Mouse (Mus musculus) C2C12 (cell line): ENCODE results near the gene Nuak2. TPM values are rescaled to one million over a fixed set of nuclear protein-coding genes. Genes with fewer than 3 reads are reported as not detected.

Experiments used
- H3K27me3 ChIP-seq: one replicate; pipeline ENCODE4 v1.6.1; 2011; ENCODE audit not compliant: control insufficient read depth, insufficient read depth, insufficient read length
- H3K36me3 ChIP-seq: one replicate; pipeline ENCODE4 v1.6.1; 2011; ENCODE audit not compliant: control insufficient read depth, insufficient read depth
- H3K4me3 ChIP-seq: one replicate; pipeline ENCODE4 v1.5.1; 2011; ENCODE audit warnings: mild to moderate bottlenecking, control low read depth; ENCODE audit not compliant: poor library complexity, insufficient read depth, severe bottlenecking
- H3K79me2 ChIP-seq: one replicate; pipeline ENCODE4 v1.6.1; 2011; ENCODE audit not compliant: control insufficient read depth, insufficient read depth
- H3K79me3 ChIP-seq: one replicate; pipeline ENCODE4 v1.6.1; 2011; ENCODE audit warnings: low read depth, control low read depth
- H3ac ChIP-seq: one replicate; pipeline ENCODE3; 2011; ENCODE audit warnings: low read depth; ENCODE audit not compliant: control insufficient read depth, insufficient read length
- CEBPB ChIP-seq: IDR thresholded peaks from one replicate; pipeline ENCODE4 v1.6.1; 2011; ENCODE audit warnings: low read depth, mild to moderate bottlenecking, control low read depth, moderate library complexity
- CTCF ChIP-seq: IDR thresholded peaks from one replicate; pipeline ENCODE4 v1.5.1; 2011; ENCODE audit not compliant: control insufficient read depth, insufficient read depth, insufficient read length
- FOSL1 ChIP-seq: IDR thresholded peaks from one replicate; pipeline ENCODE4 v1.8.0; 2011; ENCODE audit warnings: mild to moderate bottlenecking, low read length; ENCODE audit not compliant: poor library complexity, insufficient read depth, severe bottlenecking
- MAX ChIP-seq: IDR thresholded peaks from one replicate; pipeline ENCODE4 v1.6.1; 2011; ENCODE audit warnings: mild to moderate bottlenecking, control low read depth
- MYOD1 ChIP-seq: IDR thresholded peaks from one replicate; pipeline ENCODE4 v1.6.1; 2011; ENCODE audit warnings: low read depth; ENCODE audit not compliant: control insufficient read depth, insufficient read length
- MYOG ChIP-seq: IDR thresholded peaks from one replicate; pipeline ENCODE4 v1.6.1; 2011; ENCODE audit not compliant: control insufficient read depth, insufficient read length; ENCODE audit errors: extremely low read depth
- USF1 ChIP-seq: IDR thresholded peaks from one replicate; pipeline ENCODE4 v1.6.1; 2011; ENCODE audit warnings: low read depth, mild to moderate bottlenecking, control low read depth, moderate library complexity
- polyA plus RNA-seq: library from polyadenylated mRNA; unstranded; fragments of >200 nt; fragmentation: generic; extraction: Trizol; gene quantifications from one replicate; pipeline ENCODE4 v1.2.1, GENCODE M21; 2012; ENCODE audit warnings: missing spikeins

Nuak2 gene
- polyA plus RNA-seq, 1 experiment = 11.7 TPM

GRCm38 (mm10) chr1:132292318-132293129 is 23.4 kb upstream of the Nuak2 start:
- H3K36me3 ChIP-seq = no peaks in the 10 kb centered on the region
- H3K79me2 ChIP-seq = peaks cover 37% of the 10 kb centered on the region
- peak overlapping the region; percentile 75 for H3ac ChIP-seq
- H3K4me3 ChIP-seq = no peak overlapping the region
- H3K27me3 ChIP-seq = no peaks in the 10 kb centered on the region
- H3K79me3 ChIP-seq = peaks cover 20% of the 10 kb centered on the region
- TF ChIP-seq CEBPB (no peak), FOSL1 (peak; percentile 52), CTCF (peak; percentile 65), USF1 (no peak), MYOD1 (no peak), MAX (peak; percentile 31)

DNA sequence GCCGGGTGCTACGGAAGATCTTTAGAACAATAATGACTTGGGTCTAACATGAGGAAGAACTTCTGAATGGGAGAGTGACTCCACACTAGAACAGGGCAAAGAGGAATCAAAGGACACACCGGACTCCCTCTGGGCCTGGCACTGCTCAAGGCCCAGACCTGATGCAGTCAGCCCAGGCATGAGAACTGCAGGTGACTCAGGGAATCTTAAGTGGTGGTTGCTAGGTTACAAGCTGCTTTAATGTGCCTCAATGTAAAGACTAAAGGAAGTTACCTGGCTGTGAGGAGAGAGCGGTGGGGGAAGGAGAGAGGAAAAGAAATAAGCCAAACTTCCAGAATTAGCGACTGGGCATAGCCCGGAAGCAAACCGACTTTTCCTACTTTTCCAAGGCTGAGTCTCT is 20.4 kb upstream of the Nuak2 start:
- Histone ChIP-seq H3K79me3 (peaks cover 2% of the 10 kb centered on the region), H3ac (no peak overlapping the region)
- TF ChIP-seq USF1 (no peak), MAX (no peak), FOSL1 (no peak), CEBPB (no peak), CTCF (no peak), MYOD1 (no peak), MYOG (no peak)

DNA sequence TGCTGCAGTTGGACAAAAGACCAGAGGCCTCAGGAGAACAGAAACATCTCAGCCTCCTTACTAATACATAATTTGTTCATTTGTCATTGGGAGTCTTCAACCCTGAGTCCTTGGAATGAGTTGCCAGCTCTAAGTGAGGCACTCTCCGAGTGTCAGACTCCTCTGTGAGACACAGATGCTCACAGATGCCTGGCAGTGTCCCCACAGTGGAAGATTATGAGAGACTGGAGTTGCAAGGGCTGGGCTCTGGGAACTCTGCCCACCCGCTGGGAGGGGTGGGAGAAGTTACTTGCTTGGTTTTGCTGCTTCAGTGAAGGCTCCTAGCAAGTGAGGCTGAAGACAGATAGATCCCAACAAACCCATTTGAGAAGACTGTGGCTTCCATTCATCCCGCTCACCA is 19.9 kb upstream of the Nuak2 start:
- Histone ChIP-seq H3K79me3 (no peaks in the 10 kb centered on the region), H3K36me3 (no peaks in the 10 kb centered on the region), H3K27me3 (no peaks in the 10 kb centered on the region), H3ac (no peak overlapping the region), H3K4me3 (no peak overlapping the region), H3K79me2 (peaks cover 15% of the 10 kb centered on the region)
- TF ChIP-seq MYOD1 (no peak), MAX (no peak), FOSL1 (no peak), USF1 (no peak), MYOG (no peak), CTCF (no peak), CEBPB (no peak)

More for the DNA sequence above, 20.4 kb upstream of the Nuak2 start:
- Histone ChIP-seq H3K4me3 (no peak overlapping the region), H3K79me2 (peaks cover 21% of the 10 kb centered on the region), H3K36me3 (no peaks in the 10 kb centered on the region), H3K27me3 (no peaks in the 10 kb centered on the region)

DNA sequence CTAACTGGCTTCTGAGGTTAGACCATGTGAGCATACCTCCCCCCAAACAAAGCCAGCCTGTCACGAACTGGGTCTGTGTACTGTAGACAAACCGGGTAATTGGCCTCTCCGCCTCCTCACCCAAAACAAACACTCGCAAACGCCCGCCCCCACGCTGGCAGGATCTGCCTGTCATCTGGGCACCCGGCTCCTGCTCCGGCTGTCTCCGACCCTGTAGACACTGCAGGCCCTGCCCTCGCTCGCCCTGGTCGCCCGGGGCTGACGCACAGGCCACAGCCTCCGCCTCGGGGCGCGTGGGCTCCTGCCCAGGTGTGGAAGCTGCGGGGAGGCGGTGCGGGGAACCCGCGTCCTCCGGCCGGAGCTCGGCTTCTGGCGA is 17.5 kb upstream of the Nuak2 start, which contains the start of gene Klhdc8a:
Gene Klhdc8a, plus strand, starts transcription at position 202 of the 376 bp plus-strand sequence.
- Histone ChIP-seq H3K79me2 (peaks cover 14% of the 10 kb centered on the region), H3K27me3 (no peaks in the 10 kb centered on the region), H3K79me3 (no peaks in the 10 kb centered on the region), H3K4me3 (peak within 1 kb of the TSS; percentile 48), H3K36me3 (no peaks in the 10 kb centered on the region), H3ac (peak within 1 kb of the TSS; percentile 74)
- TF ChIP-seq CEBPB (no peak), USF1 (peak; percentile 29), CTCF (no peak)

- Histone ChIP-seq H3K36me3 (no peaks in the 10 kb centered on the region), H3K4me3 (peak overlapping the region; percentile 48), H3K27me3 (no peaks in the 10 kb centered on the region), H3K79me2 (peaks cover 14% of the 10 kb centered on the region), H3K79me3 (no peaks in the 10 kb centered on the region), H3ac (peak overlapping the region; percentile 74)
- TF ChIP-seq FOSL1 (no peak), MYOD1 (no peak), MAX (no peak), USF1 (no peak), MYOG (no peak), CEBPB (no peak), CTCF (no peak)
Measured at GRCm38 (mm10) chr1:132298801-132299464, 17.0 kb upstream of the Nuak2 start.

GRCm38 (mm10) chr1:132299744-132300143 is 16.2 kb upstream of the Nuak2 start:
- Histone ChIP-seq H3K36me3 (peaks cover 5% of the 10 kb centered on the region), H3ac (no peak overlapping the region), H3K79me3 (no peaks in the 10 kb centered on the region), H3K79me2 (peaks cover 14% of the 10 kb centered on the region), H3K4me3 (peak overlapping the region; percentile 48), H3K27me3 (no peaks in the 10 kb centered on the region)
- TF ChIP-seq FOSL1 (no peak), CEBPB (no peak), USF1 (no peak), MYOG (no peak), CTCF (no peak), MYOD1 (no peak), MAX (no peak)
